Mouse (Mus musculus): Measurements from ENCODE around the gene Pcx. TPM values are rescaled to one million over a fixed set of nuclear protein-coding genes. Genes with fewer than 3 reads are reported as not detected.
A peak's percentile ranks its signal among the peaks of the same experiment; 100 is the strongest.

The Pcx gene
- polyA plus RNA-seq (2014; fragmentation: Nextera tagmentation; extraction: Ambion mirVana): 19.3 and 19.6 TPM in 2 replicates

- H3K36me3 ChIP-seq (ENCODE audit: control insufficient read depth, insufficient read depth, low read length): no peaks in the 10 kb centered on the region
- whole genome bisulfite sequencing: under 1% methylated on average over 79 of the region's 82 CpGs
- peak within 1 kb of the TSS; percentile 81 for H3K4me2 ChIP-seq (ENCODE audit: low read depth)
- no peaks in the 10 kb centered on the region for H3K27me3 ChIP-seq (ENCODE audit: control insufficient read depth, insufficient read depth, low read length)
- H3K4me1 ChIP-seq (ENCODE audit: control insufficient read depth, insufficient read depth, low read length): peaks cover 6% of the 10 kb centered on the region; the same call in 1 of the 2 replicates
- ATAC-seq (ENCODE audit: insufficient read depth, low FRiP score, low TSS enrichment): peak; percentile 100
- peak; percentile 100 for DNase-seq (ENCODE audit: low spot score)
- H3K9ac ChIP-seq (ENCODE audit: low read length): peak within 1 kb of the TSS; percentile 57
- H3K27ac ChIP-seq (ENCODE audit: low read depth, low read length): peak within 1 kb of the TSS; percentile 14; the same call in 1 of the 2 replicates
- H3K9me3 ChIP-seq (ENCODE audit: control insufficient read depth, low read length): no peaks in the 10 kb centered on the region
- peak within 1 kb of the TSS; percentile 70 for H3K4me3 ChIP-seq (ENCODE audit: low read depth, low read length)
Observed at GRCm38 (mm10) chr19:4509986-4510963, at the start of gene Pcx. TSS of gene Pcx (plus strand) at chr19:4510472.

DNA sequence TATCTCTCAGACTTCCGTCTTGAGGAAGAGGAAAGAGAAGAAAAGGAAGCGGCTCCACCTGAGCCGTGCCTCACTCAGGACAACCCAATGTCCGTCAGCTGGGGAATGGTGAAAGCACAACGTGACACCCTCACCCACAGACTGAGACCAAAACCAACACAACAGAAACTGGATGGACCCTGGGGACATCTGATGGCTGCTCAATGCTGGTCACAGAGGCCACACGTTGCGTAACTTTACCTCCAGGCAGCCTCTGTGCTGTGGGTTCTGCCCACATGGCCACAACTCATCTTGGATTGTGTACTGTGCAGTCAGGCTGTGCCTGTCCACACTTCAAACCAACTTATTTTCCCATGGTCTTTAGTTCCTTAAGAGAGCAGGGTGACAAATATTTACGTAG, 48.3 kb upstream of the Pcx start:
- ATAC-seq (ENCODE audit: insufficient read depth, low FRiP score, low TSS enrichment): no peak
- Histone ChIP-seq H3K27ac (ENCODE audit: low read depth, low read length) (no peak overlapping the region), H3K4me3 (ENCODE audit: low read depth, low read length) (no peak overlapping the region), H3K36me3 (ENCODE audit: control insufficient read depth, insufficient read depth, low read length) (no peaks in the 10 kb centered on the region), H3K4me2 (ENCODE audit: low read depth) (no peak overlapping the region), H3K4me1 (ENCODE audit: control insufficient read depth, insufficient read depth, low read length) (no peaks in the 10 kb centered on the region), H3K27me3 (ENCODE audit: control insufficient read depth, insufficient read depth, low read length) (no peaks in the 10 kb centered on the region), H3K9me3 (ENCODE audit: control insufficient read depth, low read length) (no peaks in the 10 kb centered on the region), H3K9ac (ENCODE audit: low read length) (no peak overlapping the region)
- 90% methylated on average over 8 of the region's 8 CpGs for WGBS
- DNase-seq (ENCODE audit: low spot score): no peak

DNA sequence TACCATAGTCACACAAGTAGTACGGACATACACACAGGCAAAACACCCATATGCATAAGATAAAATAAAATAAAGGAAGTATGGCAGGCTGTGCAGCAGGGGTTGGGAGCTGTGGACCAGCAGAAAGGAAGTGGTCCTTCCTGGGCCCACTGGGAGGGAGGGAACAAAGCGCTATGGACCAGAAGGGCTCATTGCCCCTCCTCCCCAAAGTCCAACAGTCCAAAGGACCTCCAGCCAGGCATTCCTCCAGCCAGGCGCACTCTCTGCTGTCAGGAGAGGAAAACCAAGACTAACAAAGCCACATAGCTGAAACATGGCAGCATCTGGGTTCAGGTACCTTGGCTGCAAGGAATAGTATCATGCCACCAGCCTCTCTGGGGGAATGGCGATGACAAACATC, 45.6 kb upstream of the Pcx start:
- Histone ChIP-seq H3K9ac (ENCODE audit: low read length) (no peak overlapping the region), H3K9me3 (ENCODE audit: control insufficient read depth, low read length) (no peaks in the 10 kb centered on the region), H3K4me2 (ENCODE audit: low read depth) (no peak overlapping the region), H3K4me1 (ENCODE audit: control insufficient read depth, insufficient read depth, low read length) (no peaks in the 10 kb centered on the region), H3K36me3 (ENCODE audit: control insufficient read depth, insufficient read depth, low read length) (no peaks in the 10 kb centered on the region), H3K27me3 (ENCODE audit: control insufficient read depth, insufficient read depth, low read length) (no peaks in the 10 kb centered on the region), H3K27ac (ENCODE audit: low read depth, low read length) (no peak overlapping the region), H3K4me3 (ENCODE audit: low read depth, low read length) (no peak overlapping the region)
- ATAC-seq (ENCODE audit: insufficient read depth, low FRiP score, low TSS enrichment) (no peak), DNase-seq (ENCODE audit: low spot score) (no peak)
- 81% methylated on average over 4 of the region's 4 CpGs for WGBS

DNA sequence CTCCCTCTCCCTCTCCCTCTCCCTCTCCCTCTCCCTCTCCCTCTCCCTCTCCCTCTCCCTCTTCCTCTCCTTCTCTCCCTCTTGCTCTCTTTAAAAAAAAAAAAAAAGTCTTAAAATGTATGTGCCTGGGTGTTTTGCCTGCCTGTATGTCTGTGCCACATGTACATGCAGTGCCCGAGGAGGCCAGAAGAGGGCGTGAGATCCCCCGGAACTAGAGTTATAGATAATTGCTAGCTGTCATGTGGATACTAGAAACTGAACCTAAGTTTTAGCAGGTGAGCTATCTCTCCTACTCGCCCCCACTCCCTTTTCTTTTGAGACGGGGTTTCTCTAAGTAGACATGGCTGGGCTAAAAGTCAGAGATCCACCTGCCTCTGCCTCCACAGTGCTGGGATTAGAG, 41.9 kb upstream of the Pcx start:
- Histone ChIP-seq H3K4me3 (ENCODE audit: low read depth, low read length) (no peak overlapping the region), H3K4me2 (ENCODE audit: low read depth) (no peak overlapping the region), H3K9me3 (ENCODE audit: control insufficient read depth, low read length) (no peaks in the 10 kb centered on the region), H3K27ac (ENCODE audit: low read depth, low read length) (no peak overlapping the region), H3K27me3 (ENCODE audit: control insufficient read depth, insufficient read depth, low read length) (no peaks in the 10 kb centered on the region), H3K36me3 (ENCODE audit: control insufficient read depth, insufficient read depth, low read length) (no peaks in the 10 kb centered on the region), H3K4me1 (ENCODE audit: control insufficient read depth, insufficient read depth, low read length) (no peaks in the 10 kb centered on the region), H3K9ac (ENCODE audit: low read length) (no peak overlapping the region)
- no peak for ATAC-seq (ENCODE audit: insufficient read depth, low FRiP score, low TSS enrichment)
- WGBS: 32% methylated on average over 5 of the region's 5 CpGs
- DNase-seq (ENCODE audit: low spot score): no peak

- Histone ChIP-seq H3K4me3 (ENCODE audit: low read depth, low read length) (no peak overlapping the region), H3K4me2 (ENCODE audit: low read depth) (no peak overlapping the region), H3K9me3 (ENCODE audit: control insufficient read depth, low read length) (no peaks in the 10 kb centered on the region), H3K9ac (ENCODE audit: low read length) (no peak overlapping the region), H3K36me3 (ENCODE audit: control insufficient read depth, insufficient read depth, low read length) (no peaks in the 10 kb centered on the region), H3K27me3 (ENCODE audit: control insufficient read depth, insufficient read depth, low read length) (peaks cover 25% of the 10 kb centered on the region), H3K4me1 (ENCODE audit: control insufficient read depth, insufficient read depth, low read length) (no peaks in the 10 kb centered on the region), H3K27ac (ENCODE audit: low read depth, low read length) (no peak overlapping the region)
- no peak for DNase-seq (ENCODE audit: low spot score)
- no peak for ATAC-seq (ENCODE audit: insufficient read depth, low FRiP score, low TSS enrichment)
- WGBS: 89% methylated on average over 5 of the region's 5 CpGs
Observed at GRCm38 (mm10) chr19:4473549-4473948, 36.7 kb upstream of the Pcx start.

- ATAC-seq (ENCODE audit: insufficient read depth, low FRiP score, low TSS enrichment) (no peak), DNase-seq (ENCODE audit: low spot score) (no peak)
- Histone ChIP-seq H3K27ac (ENCODE audit: low read depth, low read length) (no peak overlapping the region), H3K4me3 (ENCODE audit: low read depth, low read length) (no peak overlapping the region), H3K4me2 (ENCODE audit: low read depth) (no peak overlapping the region), H3K36me3 (ENCODE audit: control insufficient read depth, insufficient read depth, low read length) (no peaks in the 10 kb centered on the region), H3K27me3 (ENCODE audit: control insufficient read depth, insufficient read depth, low read length) (peaks cover 25% of the 10 kb centered on the region), H3K9ac (ENCODE audit: low read length) (no peak overlapping the region), H3K4me1 (ENCODE audit: control insufficient read depth, insufficient read depth, low read length) (no peaks in the 10 kb centered on the region), H3K9me3 (ENCODE audit: control insufficient read depth, low read length) (no peaks in the 10 kb centered on the region)
- WGBS: 62% methylated on average over 3 of the region's 3 CpGs
Observed at GRCm38 (mm10) chr19:4474739-4475138, 35.5 kb upstream of the Pcx start.

DNA sequence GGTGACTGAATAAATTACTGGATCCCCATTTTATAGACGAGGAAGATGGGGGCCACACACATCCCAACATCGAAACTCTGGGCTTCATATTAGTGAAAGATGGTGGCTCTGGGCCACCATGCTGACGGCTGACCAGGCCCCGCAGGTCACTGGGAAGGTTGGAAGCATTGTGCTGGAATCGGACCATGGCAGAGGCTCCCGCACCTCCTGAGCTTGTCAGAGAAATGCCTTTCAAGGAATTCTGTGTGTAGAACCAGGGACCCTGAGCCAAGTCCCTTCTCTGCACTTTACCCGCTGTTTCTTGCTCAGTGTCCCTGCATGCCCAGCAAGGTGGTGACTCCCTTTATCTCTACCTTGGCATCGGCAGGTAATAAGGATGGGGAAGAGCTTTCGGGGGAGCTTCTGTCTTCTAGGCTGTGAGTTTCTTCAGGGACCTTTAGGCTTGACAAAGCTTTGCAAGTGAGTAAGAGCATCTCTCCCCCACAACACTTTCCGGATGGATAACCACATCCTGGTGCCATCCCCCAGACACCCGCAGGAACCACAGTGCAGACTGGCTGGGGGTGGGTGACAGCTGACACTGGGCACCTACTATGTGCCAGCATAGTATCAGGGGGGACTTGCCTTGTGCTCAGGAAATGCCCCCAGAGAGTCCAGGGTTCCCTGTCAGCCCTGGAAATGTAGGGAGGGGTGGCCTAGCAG, 34.9 kb upstream of the Pcx start:
- no peak overlapping the region for H3K9ac ChIP-seq (ENCODE audit: low read length)
- H3K9me3 ChIP-seq (ENCODE audit: control insufficient read depth, low read length): no peaks in the 10 kb centered on the region
- DNase-seq (ENCODE audit: low spot score): no peak
- no peaks in the 10 kb centered on the region for H3K4me1 ChIP-seq (ENCODE audit: control insufficient read depth, insufficient read depth, low read length)
- peaks cover 25% of the 10 kb centered on the region for H3K27me3 ChIP-seq (ENCODE audit: control insufficient read depth, insufficient read depth, low read length)
- H3K36me3 ChIP-seq (ENCODE audit: control insufficient read depth, insufficient read depth, low read length): no peaks in the 10 kb centered on the region
- WGBS: 78% methylated on average over 11 of the region's 11 CpGs
- no peak overlapping the region for H3K4me3 ChIP-seq (ENCODE audit: low read depth, low read length)
- no peak overlapping the region for H3K27ac ChIP-seq (ENCODE audit: low read depth, low read length)
- no peak overlapping the region for H3K4me2 ChIP-seq (ENCODE audit: low read depth)
- no peak for ATAC-seq (ENCODE audit: insufficient read depth, low FRiP score, low TSS enrichment)

GRCm38 (mm10) chr19:4476601-4477257, 33.5 kb upstream of the Pcx start:
- Histone ChIP-seq H3K36me3 (ENCODE audit: control insufficient read depth, insufficient read depth, low read length) (no peaks in the 10 kb centered on the region), H3K4me3 (ENCODE audit: low read depth, low read length) (peak overlapping the region; percentile 51), H3K27me3 (ENCODE audit: control insufficient read depth, insufficient read depth, low read length) (peaks cover 25% of the 10 kb centered on the region), H3K9me3 (ENCODE audit: control insufficient read depth, low read length) (no peaks in the 10 kb centered on the region), H3K4me1 (ENCODE audit: control insufficient read depth, insufficient read depth, low read length) (no peaks in the 10 kb centered on the region), H3K9ac (ENCODE audit: low read length) (peak overlapping the region; percentile 49), H3K4me2 (ENCODE audit: low read depth) (peak overlapping the region; percentile 92), H3K27ac (ENCODE audit: low read depth, low read length) (no peak overlapping the region)
- ATAC-seq (ENCODE audit: insufficient read depth, low FRiP score, low TSS enrichment) (no peak), DNase-seq (ENCODE audit: low spot score) (peak; percentile 52)
- under 1% methylated on average over 57 of the region's 70 CpGs for WGBS
